Mouse (Mus musculus) brain, embryonic 14.5 days (tissue): ENCODE results near the gene Rhbdf2.

Experiments used
- CTCF ChIP-seq: fragments of 200-500 bp; IDR thresholded peaks from 2 replicates; pipeline ENCODE4 v1.5.1; 2012; ENCODE audit warnings: inconsistent platforms, mild to moderate bottlenecking, moderate library complexity, borderline replicate concordance; ENCODE audit not compliant: insufficient read depth, insufficient read length; ENCODE audit errors: extremely low read depth
- POLR2A ChIP-seq: fragments of 200-500 bp; IDR thresholded peaks from 2 replicates; pipeline ENCODE4 v1.6.1; 2012; ENCODE audit warnings: mild to moderate bottlenecking, inconsistent platforms, borderline replicate concordance; ENCODE audit not compliant: poor library complexity, insufficient read depth, insufficient read length, severe bottlenecking; ENCODE audit errors: extremely low read depth

DNA sequence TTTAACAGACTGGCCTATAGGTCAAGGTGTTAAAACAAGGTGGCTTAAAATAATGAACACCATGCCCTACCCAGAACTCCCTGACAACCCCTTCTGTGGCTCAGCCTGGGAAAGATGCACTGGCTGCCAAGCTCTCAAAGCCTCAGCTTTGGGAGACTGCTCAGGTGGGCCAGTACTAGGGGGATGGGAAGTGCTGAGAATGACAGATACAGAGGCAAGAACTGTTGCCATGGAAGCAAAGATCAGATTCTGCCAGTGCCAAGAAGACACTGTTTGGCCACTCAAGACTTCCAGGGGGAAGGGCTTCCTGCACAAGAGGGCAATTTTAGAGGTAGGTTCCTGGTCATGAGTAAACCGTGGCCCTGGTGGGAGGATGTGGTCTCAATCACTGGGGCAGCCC lies 71.2 kb downstream of the Rhbdf2 start:
- TF ChIP-seq CTCF (no peak), POLR2A (no peak)
